Mouse (Mus musculus): ENCODE results near the gene Ppbp.

- TF ChIP-seq CTCF (conservative IDR thresholded peaks at IDR 0.05; ENCODE audit: insufficient read depth, insufficient read length, low read depth, low read length): no peak
- no peak for TF ChIP-seq POLR2A (IDR thresholded peaks at IDR 0.05; ENCODE audit: low read depth, low read length)
These were observed 37.7 kb downstream of the Ppbp start for GRCm38 (mm10) chr5:90806050-90806449.
